Mouse (Mus musculus): ENCODE results near the gene Wfdc16. TPM values are rescaled to one million over a fixed set of nuclear protein-coding genes. Genes with fewer than 3 reads are reported as not detected.
"Not testable (repeated sequence)": the region's sequence is repeated elsewhere in the genome, so short reads cannot be mapped to it uniquely, and the experiment has no call there.

Wfdc16 gene
- total and polyA plus RNA-seq, 2 experiments from 2014 or later, result not detected

DNA sequence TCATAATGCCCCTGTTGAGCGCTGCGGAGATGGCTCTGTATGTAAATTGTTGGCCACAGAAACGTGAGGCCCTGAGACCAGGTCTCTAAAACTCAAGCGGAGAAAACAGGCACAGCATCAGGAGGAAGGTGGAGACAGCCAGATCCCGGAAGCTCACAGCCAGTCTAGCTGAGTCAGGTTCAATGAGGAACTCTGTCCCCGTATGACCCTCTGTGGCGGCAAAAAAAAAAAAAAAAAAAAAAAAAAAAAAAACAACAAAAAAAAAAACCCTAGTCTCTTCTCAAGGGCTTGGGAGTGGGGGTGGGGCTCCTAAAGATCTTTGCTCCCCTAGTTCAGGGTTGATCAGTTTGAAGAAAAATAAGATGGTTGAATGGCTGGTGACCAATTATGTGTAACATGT, 2.5 kb upstream of the Wfdc16 start:
- Histone ChIP-seq H3K4me2 (ENCODE audit: low read depth, low read length) (no peak overlapping the region), H3K9ac (replicated peaks; ENCODE audit: low read length) (no peak overlapping the region), H3K4me1 (ENCODE audit: insufficient read depth, low read length) (no peaks in the 10 kb centered on the region), H3K27me3 (ENCODE audit: insufficient read depth, low read length) (no peaks in the 10 kb centered on the region), H3K36me3 (ENCODE audit: insufficient read depth, low read length) (no peaks in the 10 kb centered on the region), H3K4me3 (ENCODE audit: low read length) (no peak overlapping the region), H3K27ac (no peak overlapping the region), H3K9me3 (ENCODE audit: low read length) (no peaks in the 10 kb centered on the region)
- ATAC-seq (no peak), DNase-seq (ENCODE audit: low spot score) (no peak)
- TF ChIP-seq CTCF (IDR thresholded peaks at IDR 0.05; ENCODE audit: low read depth), result no peak
- 68% methylated on average over 7 of the region's 7 CpGs for WGBS

DNA sequence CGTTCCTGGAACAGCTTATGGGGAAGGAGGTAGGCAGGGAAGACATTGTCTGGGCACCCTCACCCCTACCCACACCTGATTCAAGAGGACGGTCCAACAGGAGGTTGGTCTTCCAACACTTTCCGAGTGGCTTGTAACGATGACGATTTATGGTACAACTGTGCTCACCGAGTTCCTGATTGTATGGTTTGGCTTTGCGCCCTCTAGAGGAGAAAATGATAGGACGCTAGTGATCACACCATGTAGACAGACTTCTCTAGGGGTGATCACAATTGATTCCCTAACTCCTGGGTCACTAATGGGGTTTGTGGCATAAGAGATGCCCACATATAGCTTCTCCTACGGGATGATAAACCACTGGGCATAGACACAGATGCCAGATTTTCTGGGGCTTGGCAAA, 3.3 kb downstream of the Wfdc16 start:
- no peak overlapping the region for H3K4me2 ChIP-seq (ENCODE audit: low read depth, low read length)
- ATAC-seq (no peak), DNase-seq (ENCODE audit: low spot score) (no peak)
- no peak overlapping the region for H3K9ac ChIP-seq (replicated peaks; ENCODE audit: low read length)
- no peaks in the 10 kb centered on the region for H3K9me3 ChIP-seq (ENCODE audit: low read length)
- WGBS, result 83% methylated on average over 9 of the region's 9 CpGs
- H3K27me3 ChIP-seq (ENCODE audit: insufficient read depth, low read length), result no peaks in the 10 kb centered on the region
- H3K4me1 ChIP-seq (ENCODE audit: insufficient read depth, low read length), result no peaks in the 10 kb centered on the region
- no peak overlapping the region for H3K27ac ChIP-seq
- peak; percentile 28 for TF ChIP-seq CTCF (IDR thresholded peaks at IDR 0.05; ENCODE audit: low read depth)
- H3K36me3 ChIP-seq (ENCODE audit: insufficient read depth, low read length), result no peaks in the 10 kb centered on the region
- no peak overlapping the region for H3K4me3 ChIP-seq (ENCODE audit: low read length)

DNA sequence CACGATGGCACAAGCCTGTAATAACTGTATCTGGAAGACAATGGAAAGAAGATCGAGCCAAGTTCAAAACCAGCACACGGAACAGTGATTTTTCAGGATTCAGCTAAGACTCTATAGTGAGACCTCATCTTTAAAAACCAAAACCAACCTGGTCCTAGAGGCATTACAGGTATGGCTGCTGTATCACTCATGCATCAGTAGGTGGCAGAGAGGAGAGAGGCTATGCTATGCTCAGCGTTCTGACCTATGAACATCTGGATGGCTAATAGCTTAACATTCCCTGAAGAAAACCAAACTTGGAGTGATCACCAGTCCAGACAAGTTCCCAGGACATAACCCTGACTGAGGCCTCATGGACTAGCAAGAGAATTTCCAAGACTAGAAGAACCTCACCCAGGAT, 16.8 kb downstream of the Wfdc16 start:
- Histone ChIP-seq H3K9ac (replicated peaks; ENCODE audit: low read length) (no peak overlapping the region), H3K27me3 (ENCODE audit: insufficient read depth, low read length) (no peaks in the 10 kb centered on the region), H3K36me3 (ENCODE audit: insufficient read depth, low read length) (no peaks in the 10 kb centered on the region), H3K4me2 (ENCODE audit: low read depth, low read length) (no peak overlapping the region), H3K4me3 (ENCODE audit: low read length) (no peak overlapping the region), H3K27ac (no peak overlapping the region), H3K4me1 (ENCODE audit: insufficient read depth, low read length) (no peaks in the 10 kb centered on the region), H3K9me3 (ENCODE audit: low read length) (no peaks in the 10 kb centered on the region)
- no peak for ATAC-seq
- DNase-seq (ENCODE audit: low spot score), result no peak
- TF ChIP-seq CTCF (IDR thresholded peaks at IDR 0.05; ENCODE audit: low read depth), result no peak
- WGBS, result 86% methylated on average over 4 of the region's 4 CpGs

DNA sequence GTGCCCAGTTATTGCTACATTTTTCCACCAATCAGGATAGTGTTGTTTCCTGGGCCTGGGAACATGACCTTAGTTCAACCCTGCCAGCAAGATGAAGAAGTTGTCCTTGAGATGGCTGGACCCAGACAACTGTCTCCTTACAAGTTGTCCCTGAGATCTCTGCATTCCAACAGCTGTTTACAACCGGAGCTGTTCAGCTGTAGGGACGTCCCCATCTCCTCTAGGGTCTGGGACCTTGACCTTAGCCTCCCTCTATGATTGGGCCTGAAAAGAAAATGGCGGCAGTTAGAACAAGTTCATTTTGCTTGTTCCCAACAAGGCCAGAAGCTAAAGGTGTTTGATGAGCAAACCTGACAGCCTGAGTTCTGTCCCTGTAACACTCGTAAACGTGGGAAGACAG, 19.5 kb downstream of the Wfdc16 start:
- WGBS, result 77% methylated on average over 5 of the region's 5 CpGs

DNA sequence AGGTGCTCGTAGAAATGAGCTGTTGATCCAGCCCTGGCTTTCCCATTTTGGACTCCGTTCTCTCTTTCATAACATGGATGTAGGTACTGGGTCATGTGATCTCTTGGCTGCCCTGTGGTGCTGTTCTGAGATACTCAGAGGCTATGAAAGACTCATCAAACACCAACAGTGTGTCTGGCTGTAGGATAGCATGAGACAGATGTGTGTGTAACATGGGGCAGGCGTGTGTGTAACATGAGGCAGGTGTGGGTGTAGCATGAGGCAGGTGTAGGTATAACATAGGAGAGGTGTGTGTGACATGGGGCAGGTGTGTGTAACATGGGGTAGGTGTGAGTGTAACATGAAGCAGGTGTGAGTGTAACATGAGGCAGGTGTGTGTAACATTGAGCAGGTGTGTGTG, 23.2 kb downstream of the Wfdc16 start:
- no peak overlapping the region for H3K9ac ChIP-seq (replicated peaks; ENCODE audit: low read length)
- H3K27ac ChIP-seq, result no peak overlapping the region
- ATAC-seq (no peak), DNase-seq (ENCODE audit: low spot score) (no peak)
- H3K9me3 ChIP-seq (ENCODE audit: low read length), result no peaks in the 10 kb centered on the region
- H3K4me1 ChIP-seq (ENCODE audit: insufficient read depth, low read length), result no peaks in the 10 kb centered on the region
- H3K36me3 ChIP-seq (ENCODE audit: insufficient read depth, low read length), result no peaks in the 10 kb centered on the region
- H3K4me3 ChIP-seq (ENCODE audit: low read length), result no peak overlapping the region
- WGBS, result 91% methylated on average over 3 of the region's 3 CpGs
- no peak overlapping the region for H3K4me2 ChIP-seq (ENCODE audit: low read depth, low read length)
- no peak for TF ChIP-seq CTCF (IDR thresholded peaks at IDR 0.05; ENCODE audit: low read depth)
- no peaks in the 10 kb centered on the region for H3K27me3 ChIP-seq (ENCODE audit: insufficient read depth, low read length)

More for the DNA sequence above, 19.5 kb downstream of the Wfdc16 start:
- H3K27ac ChIP-seq, result no peak overlapping the region
- H3K4me2 ChIP-seq (ENCODE audit: low read depth, low read length), result no peak overlapping the region
- H3K4me3 ChIP-seq (ENCODE audit: low read length), result no peak overlapping the region
- no peaks in the 10 kb centered on the region for H3K36me3 ChIP-seq (ENCODE audit: insufficient read depth, low read length)
- no peaks in the 10 kb centered on the region for H3K27me3 ChIP-seq (ENCODE audit: insufficient read depth, low read length)
- H3K4me1 ChIP-seq (ENCODE audit: insufficient read depth, low read length), result no peaks in the 10 kb centered on the region
- ATAC-seq (no peak), DNase-seq (ENCODE audit: low spot score) (no peak)
- TF ChIP-seq CTCF (IDR thresholded peaks at IDR 0.05; ENCODE audit: low read depth), result no peak
- H3K9me3 ChIP-seq (ENCODE audit: low read length), result no peaks in the 10 kb centered on the region
- no peak overlapping the region for H3K9ac ChIP-seq (replicated peaks; ENCODE audit: low read length)

DNA sequence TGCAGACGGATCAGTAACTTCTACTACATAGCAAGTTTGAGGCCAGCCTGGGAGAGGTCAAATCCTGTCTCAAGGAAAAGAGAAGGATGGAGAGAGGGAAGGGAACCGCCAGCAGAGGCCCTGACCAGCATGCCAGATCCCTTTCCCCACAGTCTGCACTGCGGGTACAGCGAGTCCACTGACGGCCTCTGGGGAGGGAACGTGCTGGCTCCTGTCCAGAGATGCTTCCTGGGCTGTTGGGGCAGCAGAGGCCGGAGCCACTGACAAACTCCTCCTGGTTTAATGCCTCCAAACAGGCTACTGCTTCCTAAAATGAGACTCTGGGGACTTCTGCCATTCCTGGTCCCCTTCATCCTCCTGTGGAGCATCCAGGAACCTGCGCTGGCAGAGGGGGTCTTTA, 25.1 kb downstream of the Wfdc16 start, which contains the start of the genes Wfdc6b and Wfdc8:
TSS of gene Wfdc6b (plus strand) at position 52 of the 400 bp plus-strand sequence.
TSS of gene Wfdc8 (minus strand) at position 156 of the 400 bp plus-strand sequence.
- ATAC-seq; H3K36me3 ChIP-seq (ENCODE audit: insufficient read depth, low read length); H3K27me3 ChIP-seq (ENCODE audit: insufficient read depth, low read length); H3K9me3 ChIP-seq (ENCODE audit: low read length); H3K4me2 ChIP-seq (ENCODE audit: low read depth, low read length); H3K9ac ChIP-seq (replicated peaks; ENCODE audit: low read length); H3K4me1 ChIP-seq (ENCODE audit: insufficient read depth, low read length); DNase-seq (ENCODE audit: low spot score); H3K27ac ChIP-seq; H3K4me3 ChIP-seq (ENCODE audit: low read length): not testable (repeated sequence)
- WGBS, result 41% methylated on average over 8 of the region's 8 CpGs

DNA sequence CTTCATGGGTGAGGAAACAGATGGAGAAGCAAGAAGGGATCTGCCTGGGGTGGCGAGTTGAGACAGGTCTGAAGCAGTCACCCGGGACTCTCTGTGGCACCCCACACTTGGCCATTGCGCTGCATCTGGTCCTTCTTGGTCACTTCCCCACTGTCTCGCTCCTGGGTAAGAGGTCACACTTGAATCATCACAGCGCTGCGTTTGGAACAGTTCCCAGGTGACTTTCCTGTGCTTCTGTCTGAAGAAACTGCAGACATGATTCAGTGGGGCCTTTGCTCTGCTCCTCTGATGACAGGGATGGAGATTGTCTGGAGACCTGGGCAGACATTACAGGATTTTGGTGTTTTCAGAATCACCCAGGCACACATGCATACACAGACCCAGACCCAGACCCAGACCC, 29.8 kb downstream of the Wfdc16 start:
- no peaks in the 10 kb centered on the region for H3K36me3 ChIP-seq (ENCODE audit: insufficient read depth, low read length)
- TF ChIP-seq CTCF (IDR thresholded peaks at IDR 0.05; ENCODE audit: low read depth), result no peak
- 77% methylated on average over 6 of the region's 6 CpGs for WGBS
- no peak overlapping the region for H3K27ac ChIP-seq
- H3K4me3 ChIP-seq (ENCODE audit: low read length), result no peak overlapping the region
- no peaks in the 10 kb centered on the region for H3K4me1 ChIP-seq (ENCODE audit: insufficient read depth, low read length)
- no peak overlapping the region for H3K9ac ChIP-seq (replicated peaks; ENCODE audit: low read length)
- ATAC-seq (no peak), DNase-seq (ENCODE audit: low spot score) (no peak)
- no peaks in the 10 kb centered on the region for H3K27me3 ChIP-seq (ENCODE audit: insufficient read depth, low read length)
- H3K4me2 ChIP-seq (ENCODE audit: low read depth, low read length), result no peak overlapping the region
- H3K9me3 ChIP-seq (ENCODE audit: low read length), result no peaks in the 10 kb centered on the region

Data from hindbrain, postnatal 0 days (tissue).